ENCODE assay signal across 28 mouse cellular contexts in the genomic region with DNA sequence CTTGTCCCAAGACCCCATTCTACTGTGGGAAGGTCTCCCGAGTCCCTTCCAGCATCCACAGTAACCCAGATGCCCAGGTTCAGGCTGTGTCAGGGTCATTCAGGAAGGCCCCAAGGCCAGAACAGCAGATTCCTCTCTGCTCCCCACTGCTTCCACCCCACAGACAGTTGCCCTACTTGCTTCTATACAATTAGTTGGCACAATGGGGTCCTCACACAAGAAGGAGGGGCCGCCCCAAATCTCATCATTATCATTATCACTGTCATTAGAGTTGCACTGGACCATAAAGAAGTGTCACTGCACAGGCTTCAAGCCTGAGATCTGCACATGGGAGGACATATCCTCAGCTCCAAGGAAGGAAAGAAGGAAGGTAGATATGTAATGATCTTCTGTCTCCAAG.
"Had no signal": no experiment of that assay in that cellular context is flagged by ENCODE, and none has a peak within 500 bp of the region (broad histone marks: within the 10 kb centered on the region; RNA-seq: fewer than 3 reads in every experiment).

No protein-coding gene starts in this region.

- ATAC-seq: forebrain, embryonic 13.5 days; forebrain, embryonic 14.5 days; forebrain, embryonic 15.5 days; forebrain, embryonic 16.5 days; forebrain, postnatal 0 days had no signal

- H3K9ac ChIP-seq: embryonic facial prominence, embryonic 12.5 days; embryonic facial prominence, embryonic 13.5 days; embryonic facial prominence, embryonic 15.5 days; forebrain, embryonic 12.5 days; forebrain, embryonic 13.5 days; forebrain, embryonic 15.5 days; forebrain, postnatal 0 days had no signal

- H3K27me3 ChIP-seq: embryonic facial prominence, embryonic 12.5 days; embryonic facial prominence, embryonic 13.5 days; embryonic facial prominence, embryonic 15.5 days; forebrain, embryonic 12.5 days; forebrain, embryonic 13.5 days; forebrain, embryonic 15.5 days had no signal

- DNase-seq: cerebellum, adult 18-20 months; cerebellum, adult 2 months; cerebellum, adult 8-10 months; cerebellum, adult 9-10 months; cerebellum, adult 9-11 months; cerebellum, postnatal 10 days; cerebellum, postnatal 14 days; cerebellum, postnatal 25 days; cerebellum, postnatal 36 days; embryo, embryonic 11 days; forebrain, postnatal 0 days; gastrocnemius, adult 2 months; gastrocnemius, postnatal 10 days; gastrocnemius, postnatal 14 days; gastrocnemius, postnatal 25 days; gastrocnemius, postnatal 36 days; heart, adult 18-20 months had no signal

- H3K4me2 ChIP-seq: embryonic facial prominence, embryonic 12.5 days; embryonic facial prominence, embryonic 13.5 days; embryonic facial prominence, embryonic 15.5 days; forebrain, embryonic 12.5 days; forebrain, embryonic 13.5 days; forebrain, embryonic 15.5 days had no signal

- H3K36me3 ChIP-seq: embryonic facial prominence, embryonic 10.5 days; embryonic facial prominence, embryonic 12.5 days; embryonic facial prominence, embryonic 13.5 days; embryonic facial prominence, embryonic 15.5 days had no signal

- H3K9me3 ChIP-seq: embryonic facial prominence, embryonic 10.5 days; embryonic facial prominence, embryonic 12.5 days; embryonic facial prominence, embryonic 15.5 days; forebrain, embryonic 12.5 days; forebrain, embryonic 15.5 days had no signal

- H3K4me1 ChIP-seq: embryonic facial prominence, embryonic 15.5 days; forebrain, embryonic 10.5 days; forebrain, embryonic 12.5 days; forebrain, embryonic 13.5 days; forebrain, embryonic 15.5 days had no signal

- H3K4me3 ChIP-seq: embryonic facial prominence, embryonic 10.5 days; embryonic facial prominence, embryonic 12.5 days; embryonic facial prominence, embryonic 13.5 days; embryonic facial prominence, embryonic 15.5 days; erythroblast, embryonic 14.5 days; forebrain, embryonic 10.5 days; forebrain, embryonic 12.5 days; forebrain, embryonic 13.5 days; forebrain, embryonic 15.5 days; gastrocnemius, adult 2 months had no signal

- H3K27ac ChIP-seq: embryonic facial prominence, embryonic 10.5 days; embryonic facial prominence, embryonic 12.5 days; embryonic facial prominence, embryonic 13.5 days; embryonic facial prominence, embryonic 15.5 days; forebrain, embryonic 10.5 days; forebrain, embryonic 12.5 days; forebrain, embryonic 13.5 days; forebrain, embryonic 15.5 days; gastrocnemius, adult 2 months had no signal
